Mouse (Mus musculus): ENCODE results near the gene Plcl2. TPM values are rescaled to one million over a fixed set of nuclear protein-coding genes. Genes with fewer than 3 reads are reported as not detected.

Plcl2 gene
- polyA plus RNA-seq, 1 experiment from 2014 or later = 10.2 TPM

DNA sequence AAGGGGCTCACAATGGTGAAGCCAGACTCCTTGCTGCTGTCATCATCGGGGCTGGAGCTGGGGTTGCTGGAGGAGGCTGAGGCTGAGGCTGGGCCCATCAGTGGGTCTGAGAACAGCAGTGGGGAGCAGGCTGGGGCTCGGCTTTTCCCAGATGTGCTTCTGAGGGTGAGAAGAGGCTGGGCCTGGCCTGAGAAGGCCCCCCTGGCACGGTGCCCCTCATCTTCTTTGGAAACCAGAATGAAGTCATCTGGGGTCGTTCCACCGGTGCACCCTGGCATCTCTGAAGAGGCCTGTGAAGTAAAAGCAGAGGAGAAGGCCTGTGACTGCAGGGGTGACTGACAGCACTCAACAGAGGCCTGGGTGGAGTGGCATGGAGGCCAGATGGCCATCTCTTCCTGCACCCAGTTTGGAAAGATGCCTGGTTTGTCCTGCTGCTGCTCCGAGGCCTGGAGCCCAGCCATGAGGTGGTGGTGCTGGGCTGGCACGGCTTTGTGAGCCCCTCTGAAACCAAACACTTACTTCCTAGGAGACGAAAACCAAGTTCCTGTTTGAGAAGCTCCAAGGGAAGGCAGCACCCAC lies 226.8 kb downstream of the Plcl2 start:
- no peak for ATAC-seq (ENCODE audit: low FRiP score, low read depth)
- H3K36me3 ChIP-seq = 0 out of 2 replicates have a peak, but pooled peaks cover 4% of the 10 kb centered on the region

DNA sequence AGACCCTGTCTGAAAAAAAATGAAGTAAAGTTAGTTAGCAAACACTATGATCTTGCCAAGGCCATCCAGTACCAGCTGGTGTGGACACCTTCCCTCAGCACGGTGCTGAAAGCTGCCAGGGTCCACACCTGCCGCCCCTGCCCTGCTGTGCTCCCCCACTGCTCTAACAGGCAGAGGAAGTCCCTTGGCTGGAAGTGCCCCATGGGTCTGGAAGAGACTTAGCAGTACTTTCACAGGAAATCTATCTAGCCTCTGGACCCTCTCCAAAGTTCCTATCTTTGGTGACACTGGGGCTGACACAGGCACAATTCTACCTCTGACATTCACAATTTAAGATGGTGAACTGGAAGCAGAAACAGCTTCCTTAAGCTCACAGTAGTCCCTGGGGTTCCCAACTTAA lies 227.9 kb downstream of the Plcl2 start:
- Histone ChIP-seq H3K4me3 (no peak overlapping the region), H3K27me3 (replicated peaks) (no peaks in the 10 kb centered on the region), H3K4me2 (replicated peaks) (no peak overlapping the region), H3K27ac (no peak overlapping the region), H3K9ac (no peak overlapping the region), H3K36me3 (0 out of 2 replicates have a peak, but pooled peaks cover 4% of the 10 kb centered on the region), H3K9me3 (no peaks in the 10 kb centered on the region), H3K4me1 (no peaks in the 10 kb centered on the region)
- no peak for ATAC-seq (ENCODE audit: low FRiP score, low read depth)
- 80% methylated on average over 2 of the region's 2 CpGs for WGBS

More for the DNA sequence above, 226.8 kb downstream of the Plcl2 start:
- no peaks in the 10 kb centered on the region for H3K4me1 ChIP-seq
- H3K27me3 ChIP-seq (replicated peaks) = no peaks in the 10 kb centered on the region
- no peak overlapping the region for H3K27ac ChIP-seq
- H3K9me3 ChIP-seq = no peaks in the 10 kb centered on the region
- 82% methylated on average over 8 of the region's 8 CpGs for WGBS
- no peak overlapping the region for H3K4me2 ChIP-seq (replicated peaks)
- no peak overlapping the region for H3K4me3 ChIP-seq
- H3K9ac ChIP-seq = no peak overlapping the region

Other genes starting within 250 kb of the Plcl2 start
- 0.32 TPM in 1 of 2 replicates, not detected in the other for gene Dazl, start 215.8 kb upstream of the Plcl2 start, polyA plus RNA-seq (2016; fragmentation: Nextera tagmentation; extraction: Ambion mirVana)